Mouse (Mus musculus) central nervous system, embryonic 11.5 days (tissue): ENCODE measurements around the gene Col5a2. TPM values are rescaled to one million over a fixed set of nuclear protein-coding genes. Genes with fewer than 3 reads are reported as not detected.

Experiments used
- polyA plus RNA-seq: library from polyadenylated mRNA; depleted of rRNA; stranded (reverse); fragments of >200 nt; gene quantifications from 2 replicates; pipeline ENCODE4 v1.2.3, GENCODE M21; 2012; rRNA removed

Col5a2 gene
- 36.7 and 55.0 TPM in 2 replicates for polyA plus RNA-seq

GRCm38 (mm10) chr1:45502865-45503332 is at the start of gene Col5a2:
Col5a2 (minus strand) TSS chr1:45503282.

Other genes starting within 250 kb of the Col5a2 start
- 285 and 330 TPM in 2 replicates for gene Col3a1, start 191.7 kb downstream of the Col5a2 start, polyA plus RNA-seq